Mouse (Mus musculus): ENCODE data around the gene Ireb2. TPM values are rescaled to one million over a fixed set of nuclear protein-coding genes. Genes with fewer than 3 reads are reported as not detected.

Gene Ireb2
- polyA plus RNA-seq, 1 experiment from 2014 or later = 66.0 TPM

DNA sequence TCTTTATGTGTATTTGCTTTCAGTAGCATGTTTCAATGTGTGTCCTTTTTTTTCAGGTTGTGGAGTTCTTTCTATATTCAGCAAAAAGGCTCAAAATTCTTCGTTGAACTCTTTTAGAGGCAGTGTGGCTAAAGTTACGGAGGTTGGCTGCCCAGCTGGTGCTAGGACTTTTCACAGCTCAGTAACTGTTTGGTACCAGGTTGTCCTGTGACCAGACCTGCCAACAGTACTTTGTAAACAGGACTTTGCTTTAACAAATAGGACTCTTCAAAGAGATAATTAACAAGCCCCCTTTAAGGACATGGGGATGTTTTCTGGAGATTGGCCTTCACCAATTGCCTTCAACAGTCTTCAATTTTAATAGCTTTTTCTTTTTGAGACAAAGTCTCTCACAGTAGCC is 54.6 kb downstream of the Ireb2 start:
- Histone ChIP-seq H3K4me2 (replicated peaks; ENCODE audit: low read depth, low read length) (no peak overlapping the region), H3K4me3 (ENCODE audit: low read depth, low read length) (no peak overlapping the region), H3K4me1 (replicated peaks; ENCODE audit: control insufficient read depth, insufficient read depth, low read length) (no peaks in the 10 kb centered on the region), H3K27me3 (ENCODE audit: control insufficient read depth, insufficient read depth, low read length) (no peaks in the 10 kb centered on the region), H3K27ac (ENCODE audit: low read depth, low read length) (no peak overlapping the region), H3K9ac (ENCODE audit: low read depth, low read length) (no peak overlapping the region), H3K9me3 (ENCODE audit: control insufficient read depth, low read length) (no peaks in the 10 kb centered on the region), H3K36me3 (ENCODE audit: control insufficient read depth, insufficient read depth, low read length) (no peaks in the 10 kb centered on the region)
- ATAC-seq (ENCODE audit: low FRiP score) (no peak), DNase-seq (ENCODE audit: low spot score) (no peak)
- WGBS = 77% methylated on average over 2 of the region's 2 CpGs

DNA sequence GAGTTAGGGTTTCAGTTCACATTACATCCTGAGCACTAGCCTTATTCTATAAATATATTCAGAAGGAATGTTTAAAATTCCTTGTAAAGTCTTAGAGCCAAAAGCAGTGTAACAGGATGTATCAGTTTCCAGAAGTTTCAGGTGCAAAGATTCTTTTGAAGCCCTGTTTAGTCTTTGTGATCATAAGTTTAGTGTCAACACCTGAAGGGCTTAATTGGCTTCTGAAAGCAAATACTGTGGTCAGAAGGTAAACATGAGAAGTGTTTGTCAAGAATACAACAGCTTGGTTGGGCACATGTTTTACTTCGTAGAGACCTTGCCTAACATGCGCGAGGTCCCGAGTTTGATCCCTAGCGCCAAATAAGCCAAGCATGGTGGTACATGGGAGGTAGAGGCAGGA is 55.2 kb downstream of the Ireb2 start:
- H3K36me3 ChIP-seq (ENCODE audit: control insufficient read depth, insufficient read depth, low read length) = no peaks in the 10 kb centered on the region
- H3K27me3 ChIP-seq (ENCODE audit: control insufficient read depth, insufficient read depth, low read length) = no peaks in the 10 kb centered on the region
- no peaks in the 10 kb centered on the region for H3K4me1 ChIP-seq (replicated peaks; ENCODE audit: control insufficient read depth, insufficient read depth, low read length)
- no peak overlapping the region for H3K4me3 ChIP-seq (ENCODE audit: low read depth, low read length)
- 92% methylated on average over 5 of the region's 5 CpGs for WGBS
- no peak overlapping the region for H3K4me2 ChIP-seq (replicated peaks; ENCODE audit: low read depth, low read length)
- ATAC-seq (ENCODE audit: low FRiP score) (no peak), DNase-seq (ENCODE audit: low spot score) (no peak)
- H3K9me3 ChIP-seq (ENCODE audit: control insufficient read depth, low read length) = no peaks in the 10 kb centered on the region
- H3K27ac ChIP-seq (ENCODE audit: low read depth, low read length) = no peak overlapping the region
- no peak overlapping the region for H3K9ac ChIP-seq (ENCODE audit: low read depth, low read length)

DNA sequence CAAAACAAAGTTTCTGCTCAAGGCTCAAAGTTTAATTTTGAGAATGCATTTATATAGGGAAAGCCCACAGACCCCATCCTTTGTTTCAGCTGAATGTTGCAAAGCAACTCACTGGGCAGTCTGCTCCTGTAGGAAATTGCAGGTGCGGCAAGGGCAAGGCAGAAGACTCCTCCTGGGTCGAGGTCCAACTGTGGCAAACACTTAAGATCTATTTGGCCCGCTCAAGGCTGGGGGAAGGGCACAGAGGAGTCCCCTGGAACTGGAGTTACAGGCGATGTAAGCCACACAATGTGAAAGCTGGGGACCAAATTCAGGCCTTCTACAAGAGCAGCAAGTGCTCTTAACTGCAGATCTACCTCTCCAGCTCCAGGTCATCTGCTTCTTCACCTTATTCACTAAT is 56.4 kb downstream of the Ireb2 start:
- ATAC-seq (ENCODE audit: low FRiP score) = no peak
- 61% methylated on average over 4 of the region's 4 CpGs for whole genome bisulfite sequencing
- Histone ChIP-seq H3K4me1 (replicated peaks; ENCODE audit: control insufficient read depth, insufficient read depth, low read length) (no peaks in the 10 kb centered on the region), H3K9me3 (ENCODE audit: control insufficient read depth, low read length) (no peaks in the 10 kb centered on the region), H3K4me3 (ENCODE audit: low read depth, low read length) (no peak overlapping the region), H3K4me2 (replicated peaks; ENCODE audit: low read depth, low read length) (no peak overlapping the region), H3K27ac (ENCODE audit: low read depth, low read length) (no peak overlapping the region), H3K9ac (ENCODE audit: low read depth, low read length) (no peak overlapping the region), H3K36me3 (ENCODE audit: control insufficient read depth, insufficient read depth, low read length) (no peaks in the 10 kb centered on the region), H3K27me3 (ENCODE audit: control insufficient read depth, insufficient read depth, low read length) (no peaks in the 10 kb centered on the region)
- DNase-seq (ENCODE audit: low spot score) = no peak

DNA sequence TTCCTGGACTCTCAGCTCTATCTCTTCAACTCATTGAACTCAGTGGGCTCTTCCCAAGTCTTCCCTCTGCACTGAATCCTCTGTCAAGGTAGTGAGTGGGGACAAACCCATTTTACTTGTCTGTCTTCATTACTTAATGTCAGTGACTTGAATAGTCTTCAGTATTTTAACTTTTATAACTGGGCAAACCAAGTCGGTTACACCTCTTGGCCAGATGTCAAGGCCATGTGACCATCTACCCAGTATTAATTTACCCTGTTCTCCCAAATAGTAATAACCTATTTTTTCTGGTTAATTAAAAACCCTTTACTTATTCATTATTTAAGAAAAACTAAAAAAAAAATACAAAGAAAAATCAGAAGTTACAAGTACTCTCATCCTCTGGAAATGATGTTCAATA is 67.2 kb downstream of the Ireb2 start:
- Histone ChIP-seq H3K9ac (ENCODE audit: low read depth, low read length) (no peak overlapping the region), H3K27me3 (ENCODE audit: control insufficient read depth, insufficient read depth, low read length) (no peaks in the 10 kb centered on the region), H3K4me3 (ENCODE audit: low read depth, low read length) (no peak overlapping the region), H3K27ac (ENCODE audit: low read depth, low read length) (no peak overlapping the region), H3K4me1 (replicated peaks; ENCODE audit: control insufficient read depth, insufficient read depth, low read length) (no peaks in the 10 kb centered on the region), H3K4me2 (replicated peaks; ENCODE audit: low read depth, low read length) (no peak overlapping the region), H3K9me3 (ENCODE audit: control insufficient read depth, low read length) (no peaks in the 10 kb centered on the region), H3K36me3 (ENCODE audit: control insufficient read depth, insufficient read depth, low read length) (no peaks in the 10 kb centered on the region)
- ATAC-seq (ENCODE audit: low FRiP score) = no peak
- no peak for DNase-seq (ENCODE audit: low spot score)
- 88% methylated on average over 1 of the region's 1 CpGs for WGBS

DNA sequence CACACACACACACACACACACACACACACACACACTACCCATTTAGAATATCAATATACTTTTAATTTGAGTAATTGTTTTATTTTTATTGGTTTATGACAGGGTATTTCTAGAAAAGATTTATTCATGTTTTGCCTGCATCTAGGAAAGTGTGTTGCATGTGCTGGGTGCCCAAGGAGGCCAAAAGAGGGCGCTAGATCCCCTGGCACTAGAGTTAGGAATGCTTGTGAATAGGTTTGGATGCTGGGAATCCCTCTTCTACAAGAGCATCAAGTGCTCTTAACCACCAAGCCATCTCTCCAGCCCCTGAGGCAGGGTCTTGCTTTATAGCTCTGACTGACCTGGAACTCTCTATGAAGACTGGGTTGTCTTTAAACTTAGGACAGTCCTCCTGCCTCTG is 68.2 kb downstream of the Ireb2 start:
- no peak for ATAC-seq (ENCODE audit: low FRiP score)
- H3K4me3 ChIP-seq (ENCODE audit: low read depth, low read length) = no peak overlapping the region
- H3K9me3 ChIP-seq (ENCODE audit: control insufficient read depth, low read length) = no peaks in the 10 kb centered on the region
- no peaks in the 10 kb centered on the region for H3K4me1 ChIP-seq (replicated peaks; ENCODE audit: control insufficient read depth, insufficient read depth, low read length)
- no peak overlapping the region for H3K9ac ChIP-seq (ENCODE audit: low read depth, low read length)
- WGBS = 15% methylated on average over 1 of the region's 1 CpGs
- DNase-seq (ENCODE audit: low spot score) = no peak
- no peak overlapping the region for H3K27ac ChIP-seq (ENCODE audit: low read depth, low read length)
- no peak overlapping the region for H3K4me2 ChIP-seq (replicated peaks; ENCODE audit: low read depth, low read length)
- no peaks in the 10 kb centered on the region for H3K27me3 ChIP-seq (ENCODE audit: control insufficient read depth, insufficient read depth, low read length)
- H3K36me3 ChIP-seq (ENCODE audit: control insufficient read depth, insufficient read depth, low read length) = no peaks in the 10 kb centered on the region

DNA sequence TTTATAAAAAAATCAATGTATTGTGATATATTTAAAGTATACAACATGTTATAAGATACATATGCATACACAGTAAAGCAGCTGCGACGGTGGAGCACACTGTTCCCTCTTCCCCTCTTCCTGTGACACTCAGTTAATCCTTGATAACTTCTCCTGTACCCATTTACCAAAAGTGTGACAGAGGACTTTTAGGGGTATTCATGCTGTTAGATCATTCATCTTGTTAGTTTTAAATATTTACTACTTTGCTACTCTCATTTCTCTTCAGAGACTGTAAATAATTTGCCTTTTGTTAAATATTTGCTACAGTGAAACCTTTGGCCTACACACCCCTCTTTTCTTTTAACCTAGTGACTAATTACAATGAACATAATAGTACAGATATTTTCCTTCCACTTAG is 68.8 kb downstream of the Ireb2 start:
- no peak for ATAC-seq (ENCODE audit: low FRiP score)
- no peaks in the 10 kb centered on the region for H3K27me3 ChIP-seq (ENCODE audit: control insufficient read depth, insufficient read depth, low read length)
- H3K9me3 ChIP-seq (ENCODE audit: control insufficient read depth, low read length) = no peaks in the 10 kb centered on the region
- no peak overlapping the region for H3K4me2 ChIP-seq (replicated peaks; ENCODE audit: low read depth, low read length)
- no peak overlapping the region for H3K27ac ChIP-seq (ENCODE audit: low read depth, low read length)
- 71% methylated on average over 2 of the region's 2 CpGs for WGBS
- H3K9ac ChIP-seq (ENCODE audit: low read depth, low read length) = no peak overlapping the region
- no peaks in the 10 kb centered on the region for H3K36me3 ChIP-seq (ENCODE audit: control insufficient read depth, insufficient read depth, low read length)
- H3K4me3 ChIP-seq (ENCODE audit: low read depth, low read length) = no peak overlapping the region
- no peak for DNase-seq (ENCODE audit: low spot score)
- no peaks in the 10 kb centered on the region for H3K4me1 ChIP-seq (replicated peaks; ENCODE audit: control insufficient read depth, insufficient read depth, low read length)

DNA sequence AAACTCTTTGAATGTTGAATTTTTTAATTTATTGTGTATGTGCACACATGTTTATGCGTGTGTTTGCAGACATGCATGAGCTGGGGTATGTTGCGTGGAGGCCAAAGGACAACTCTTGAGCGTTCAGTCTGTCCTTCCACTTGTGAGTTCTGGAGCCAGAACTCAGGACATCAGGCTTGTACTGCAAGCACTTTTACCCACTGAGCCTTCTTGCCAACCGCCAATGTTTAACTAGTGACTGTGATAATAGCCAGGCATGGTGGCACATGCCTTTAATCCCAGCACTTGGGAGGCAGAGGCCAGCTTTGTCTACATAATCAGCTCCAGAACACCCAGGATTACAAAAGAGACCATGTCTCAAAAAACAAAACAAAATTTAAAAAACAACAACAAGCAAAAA is 78.5 kb downstream of the Ireb2 start:
- Histone ChIP-seq H3K4me1 (replicated peaks; ENCODE audit: control insufficient read depth, insufficient read depth, low read length) (no peaks in the 10 kb centered on the region), H3K27me3 (ENCODE audit: control insufficient read depth, insufficient read depth, low read length) (no peaks in the 10 kb centered on the region), H3K4me3 (ENCODE audit: low read depth, low read length) (no peak overlapping the region), H3K27ac (ENCODE audit: low read depth, low read length) (no peak overlapping the region), H3K36me3 (ENCODE audit: control insufficient read depth, insufficient read depth, low read length) (no peaks in the 10 kb centered on the region), H3K9me3 (ENCODE audit: control insufficient read depth, low read length) (no peaks in the 10 kb centered on the region), H3K9ac (ENCODE audit: low read depth, low read length) (no peak overlapping the region), H3K4me2 (replicated peaks; ENCODE audit: low read depth, low read length) (no peak overlapping the region)
- ATAC-seq (ENCODE audit: low FRiP score) (no peak), DNase-seq (ENCODE audit: low spot score) (no peak)
- WGBS = 92% methylated on average over 4 of the region's 4 CpGs

DNA sequence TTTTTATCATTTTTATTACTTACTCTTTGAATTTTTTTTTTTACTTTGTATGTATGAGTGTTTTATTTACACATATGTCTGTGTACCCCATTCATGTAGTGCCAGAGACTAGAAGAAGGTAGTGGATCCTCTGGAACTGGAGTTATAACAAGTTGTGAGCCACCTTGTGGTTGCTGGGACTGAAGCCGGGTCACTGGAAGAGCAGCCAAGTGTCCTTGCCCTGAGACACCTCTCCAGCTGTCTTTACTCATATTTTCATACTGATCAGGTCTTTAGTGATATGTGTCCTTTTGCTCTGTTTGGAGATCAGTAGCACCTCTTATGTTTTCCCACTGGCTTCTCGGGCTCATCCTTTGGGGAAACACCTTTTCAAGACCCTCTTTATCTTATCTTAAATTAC is 80.9 kb downstream of the Ireb2 start:
- ATAC-seq (ENCODE audit: low FRiP score) (no peak), DNase-seq (ENCODE audit: low spot score) (no peak)
- H3K27ac ChIP-seq (ENCODE audit: low read depth, low read length) = no peak overlapping the region
- H3K9me3 ChIP-seq (ENCODE audit: control insufficient read depth, low read length) = no peaks in the 10 kb centered on the region
- no peaks in the 10 kb centered on the region for H3K27me3 ChIP-seq (ENCODE audit: control insufficient read depth, insufficient read depth, low read length)
- 85% methylated on average over 2 of the region's 2 CpGs for WGBS
- H3K4me1 ChIP-seq (replicated peaks; ENCODE audit: control insufficient read depth, insufficient read depth, low read length) = no peaks in the 10 kb centered on the region
- H3K4me2 ChIP-seq (replicated peaks; ENCODE audit: low read depth, low read length) = no peak overlapping the region
- H3K4me3 ChIP-seq (ENCODE audit: low read depth, low read length) = no peak overlapping the region
- no peak overlapping the region for H3K9ac ChIP-seq (ENCODE audit: low read depth, low read length)
- H3K36me3 ChIP-seq (ENCODE audit: control insufficient read depth, insufficient read depth, low read length) = no peaks in the 10 kb centered on the region

DNA sequence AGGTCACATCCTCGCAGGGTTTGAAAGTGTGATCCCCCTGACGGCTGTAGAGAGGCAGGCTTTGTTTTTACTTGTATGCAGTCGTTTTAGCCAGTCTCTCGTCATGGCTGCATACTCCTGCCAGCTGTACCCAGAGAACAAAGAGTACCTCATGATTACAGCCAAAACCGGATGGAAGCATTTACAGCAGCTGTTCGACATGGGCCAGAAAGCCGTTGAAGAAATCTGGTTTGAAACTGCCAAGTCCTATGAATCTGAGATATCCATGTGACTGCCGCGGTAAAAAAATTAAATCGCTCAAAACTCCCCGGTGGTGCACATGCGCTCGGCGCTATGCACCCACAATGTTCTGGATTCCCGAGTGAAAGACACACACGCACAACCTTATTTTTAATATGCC is 82.7 kb downstream of the Ireb2 start:
- Histone ChIP-seq H3K9me3 (ENCODE audit: control insufficient read depth, low read length) (no peaks in the 10 kb centered on the region), H3K4me3 (ENCODE audit: low read depth, low read length) (no peak overlapping the region), H3K4me1 (replicated peaks; ENCODE audit: control insufficient read depth, insufficient read depth, low read length) (no peaks in the 10 kb centered on the region), H3K27me3 (ENCODE audit: control insufficient read depth, insufficient read depth, low read length) (no peaks in the 10 kb centered on the region), H3K36me3 (ENCODE audit: control insufficient read depth, insufficient read depth, low read length) (no peaks in the 10 kb centered on the region), H3K4me2 (replicated peaks; ENCODE audit: low read depth, low read length) (no peak overlapping the region), H3K27ac (ENCODE audit: low read depth, low read length) (no peak overlapping the region), H3K9ac (ENCODE audit: low read depth, low read length) (no peak overlapping the region)
- WGBS = 81% methylated on average over 16 of the region's 16 CpGs
- no peak for ATAC-seq (ENCODE audit: low FRiP score)
- DNase-seq (ENCODE audit: low spot score) = no peak
